Mouse (Mus musculus): Measurements from ENCODE around the gene Celsr1.

Gene Celsr1

GRCm38 (mm10) chr15:85962691-85963090, 70.9 kb downstream of the Celsr1 start:
- DNase-seq (ENCODE audit: low spot score in 2 of 2), result no peak

GRCm38 (mm10) chr15:85961651-85962050, 71.9 kb downstream of the Celsr1 start:
- no peak for DNase-seq (ENCODE audit: low spot score in 2 of 2)

- DNase-seq (ENCODE audit: low spot score in 2 of 2), result no peak
These were observed 72.4 kb downstream of the Celsr1 start for GRCm38 (mm10) chr15:85961131-85961530.

- DNase-seq (ENCODE audit: low spot score in 2 of 2), result no peak
These were observed 77.4 kb downstream of the Celsr1 start for GRCm38 (mm10) chr15:85956202-85956601.

- DNase-seq (ENCODE audit: low spot score in 2 of 2), result no peak
These were observed 80.1 kb downstream of the Celsr1 start for GRCm38 (mm10) chr15:85953458-85953857.

GRCm38 (mm10) chr15:85949421-85950164, 84.0 kb downstream of the Celsr1 start:
- DNase-seq (ENCODE audit: low spot score in 2 of 2), result no peak

- no peak for DNase-seq (ENCODE audit: low spot score in 2 of 2)
These were observed 85.6 kb downstream of the Celsr1 start for GRCm38 (mm10) chr15:85947967-85948366.

- DNase-seq (ENCODE audit: low spot score in 2 of 2), result no peak
These were observed 86.0 kb downstream of the Celsr1 start for GRCm38 (mm10) chr15:85947541-85947940.

- DNase-seq (ENCODE audit: low spot score in 2 of 2), result no peak
These were observed 97.9 kb downstream of the Celsr1 start for GRCm38 (mm10) chr15:85935627-85936049.

- no peak for DNase-seq (ENCODE audit: low spot score in 2 of 2)
These were observed 105.4 kb downstream of the Celsr1 start for GRCm38 (mm10) chr15:85928161-85928560.

GRCm38 (mm10) chr15:85921855-85922254, 111.7 kb downstream of the Celsr1 start:
- no peak for DNase-seq (ENCODE audit: low spot score in 2 of 2)

GRCm38 (mm10) chr15:85919892-85920248, 113.7 kb downstream of the Celsr1 start:
- DNase-seq (ENCODE audit: low spot score in 2 of 2), result no peak

GRCm38 (mm10) chr15:85919191-85919891, 114.2 kb downstream of the Celsr1 start:
- DNase-seq (ENCODE audit: low spot score in 2 of 2), result no peak

GRCm38 (mm10) chr15:85913605-85914004, 120.0 kb downstream of the Celsr1 start:
- DNase-seq (ENCODE audit: low spot score in 2 of 2), result no peak

GRCm38 (mm10) chr15:85909931-85910330, 123.6 kb downstream of the Celsr1 start:
- DNase-seq (ENCODE audit: low spot score in 2 of 2), result no peak

GRCm38 (mm10) chr15:85909492-85909829, 124.1 kb downstream of the Celsr1 start:
- DNase-seq (ENCODE audit: low spot score in 2 of 2), result no peak

GRCm38 (mm10) chr15:85908660-85909491, 124.7 kb downstream of the Celsr1 start:
- no peak for DNase-seq (ENCODE audit: low spot score in 2 of 2)

- DNase-seq (ENCODE audit: low spot score in 2 of 2), result no peak
These were observed 129.8 kb downstream of the Celsr1 start for GRCm38 (mm10) chr15:85903826-85904225.

GRCm38 (mm10) chr15:85902505-85902904, 131.1 kb downstream of the Celsr1 start:
- DNase-seq (ENCODE audit: low spot score in 2 of 2), result no peak

GRCm38 (mm10) chr15:85900801-85901200, 132.8 kb downstream of the Celsr1 start:
- no peak for DNase-seq (ENCODE audit: low spot score in 2 of 2)

- no peak for DNase-seq (ENCODE audit: low spot score in 2 of 2)
These were observed 133.3 kb downstream of the Celsr1 start for GRCm38 (mm10) chr15:85900318-85900717.

- DNase-seq (ENCODE audit: low spot score in 2 of 2), result no peak
These were observed 134.2 kb downstream of the Celsr1 start for GRCm38 (mm10) chr15:85899396-85899795.

- no peak for DNase-seq (ENCODE audit: low spot score in 2 of 2)
These were observed 136.5 kb downstream of the Celsr1 start for GRCm38 (mm10) chr15:85897113-85897512.
